Mouse (Mus musculus): ENCODE measurements at regions not wholly inside any gene's neighbourhood (a gene's known extent, or its start where the extent isn't known, plus 50 kb on each side); places are given as distances from the start of the nearest gene placed in this dataset.

- peaks cover 76% of the 10 kb centered on the region for H3K27me3 ChIP-seq
- no peak overlapping the region for H3K9ac ChIP-seq (replicated peaks)
- no peaks in the 10 kb centered on the region for H3K36me3 ChIP-seq
- no peaks in the 10 kb centered on the region for H3K9me3 ChIP-seq
- 71% methylated on average over 3 of the region's 3 CpGs for WGBS
- ATAC-seq (ENCODE audit: low FRiP score, low read depth): no peak
- no peak overlapping the region for H3K4me3 ChIP-seq
- no peak overlapping the region for H3K27ac ChIP-seq (replicated peaks)
- no peak overlapping the region for H3K4me2 ChIP-seq (replicated peaks)
- no peaks in the 10 kb centered on the region for H3K4me1 ChIP-seq
Observed at GRCm38 (mm10) chr2:146630179-146630578, 118.0 kb upstream of the Ralgapa2 start.

GRCm38 (mm10) chr2:146631098-146631497 lies 119.0 kb upstream of the Ralgapa2 start:
- no peaks in the 10 kb centered on the region for H3K9me3 ChIP-seq
- 78% methylated on average over 5 of the region's 5 CpGs for WGBS
- no peak overlapping the region for H3K27ac ChIP-seq (replicated peaks)
- no peaks in the 10 kb centered on the region for H3K4me1 ChIP-seq
- H3K4me2 ChIP-seq (replicated peaks): no peak overlapping the region
- H3K36me3 ChIP-seq: no peaks in the 10 kb centered on the region
- H3K27me3 ChIP-seq: peaks cover 76% of the 10 kb centered on the region
- no peak overlapping the region for H3K9ac ChIP-seq (replicated peaks)
- H3K4me3 ChIP-seq: no peak overlapping the region
- ATAC-seq (ENCODE audit: low FRiP score, low read depth): no peak

- no peak overlapping the region for H3K9ac ChIP-seq (replicated peaks)
- no peak overlapping the region for H3K4me2 ChIP-seq (replicated peaks)
- H3K4me1 ChIP-seq: no peaks in the 10 kb centered on the region
- 49% methylated on average over 16 of the region's 16 CpGs for WGBS
- H3K27me3 ChIP-seq: peaks cover 80% of the 10 kb centered on the region
- ATAC-seq (ENCODE audit: low FRiP score, low read depth): peak; percentile 54
- H3K36me3 ChIP-seq: no peaks in the 10 kb centered on the region
- H3K27ac ChIP-seq (replicated peaks): no peak overlapping the region
- H3K4me3 ChIP-seq: no peak overlapping the region
- H3K9me3 ChIP-seq: no peaks in the 10 kb centered on the region
Observed at GRCm38 (mm10) chr2:146633329-146634070, 121.4 kb upstream of the Ralgapa2 start.

GRCm38 (mm10) chr2:146637573-146637972 lies 125.4 kb upstream of the Ralgapa2 start:
- Histone ChIP-seq H3K9me3 (no peaks in the 10 kb centered on the region), H3K36me3 (no peaks in the 10 kb centered on the region), H3K4me2 (replicated peaks) (no peak overlapping the region), H3K4me1 (no peaks in the 10 kb centered on the region), H3K9ac (replicated peaks) (no peak overlapping the region), H3K27me3 (peaks cover 48% of the 10 kb centered on the region), H3K27ac (replicated peaks) (no peak overlapping the region), H3K4me3 (no peak overlapping the region)
- 55% methylated on average over 5 of the region's 5 CpGs for WGBS
- ATAC-seq (ENCODE audit: low FRiP score, low read depth): no peak

GRCm38 (mm10) chr2:146646237-146646972 lies 134.3 kb upstream of the Ralgapa2 start:
- Histone ChIP-seq H3K4me1 (peaks cover 8% of the 10 kb centered on the region; the same call in 1 of the 2 replicates), H3K4me3 (no peak overlapping the region), H3K27me3 (peaks cover 13% of the 10 kb centered on the region), H3K36me3 (no peaks in the 10 kb centered on the region), H3K9me3 (no peaks in the 10 kb centered on the region), H3K27ac (replicated peaks) (no peak overlapping the region), H3K4me2 (replicated peaks) (no peak overlapping the region; the same call in 1 of the 2 replicates), H3K9ac (replicated peaks) (no peak overlapping the region)
- ATAC-seq (ENCODE audit: low FRiP score, low read depth): peak; percentile 56; the same call in 1 of the 2 replicates
- 28% methylated on average over 16 of the region's 16 CpGs for WGBS

- H3K27ac ChIP-seq (replicated peaks): no peak overlapping the region
- H3K4me3 ChIP-seq: no peak overlapping the region
- no peak overlapping the region for H3K9ac ChIP-seq (replicated peaks)
- H3K9me3 ChIP-seq: no peaks in the 10 kb centered on the region
- peaks cover 8% of the 10 kb centered on the region; the same call in 1 of the 2 replicates for H3K4me1 ChIP-seq
- no peaks in the 10 kb centered on the region for H3K36me3 ChIP-seq
- peaks cover 13% of the 10 kb centered on the region for H3K27me3 ChIP-seq
- H3K4me2 ChIP-seq (replicated peaks): no peak overlapping the region; the same call in 1 of the 2 replicates
- 80% methylated on average over 2 of the region's 2 CpGs for WGBS
- ATAC-seq (ENCODE audit: low FRiP score, low read depth): no peak
Observed at GRCm38 (mm10) chr2:146646973-146647282, 134.8 kb upstream of the Ralgapa2 start.

GRCm38 (mm10) chr2:146661346-146661745 lies 149.2 kb upstream of the Ralgapa2 start:
- no peak overlapping the region for H3K4me3 ChIP-seq
- H3K27ac ChIP-seq (replicated peaks): no peak overlapping the region
- no peak for ATAC-seq (ENCODE audit: low FRiP score, low read depth)
- no peak overlapping the region for H3K4me2 ChIP-seq (replicated peaks)
- H3K9me3 ChIP-seq: no peaks in the 10 kb centered on the region
- no peaks in the 10 kb centered on the region for H3K36me3 ChIP-seq
- H3K9ac ChIP-seq (replicated peaks): no peak overlapping the region
- peaks cover 53% of the 10 kb centered on the region for H3K27me3 ChIP-seq
- 0 out of 2 replicates have a peak, but pooled peaks cover 9% of the 10 kb centered on the region for H3K4me1 ChIP-seq
- 32% methylated on average over 3 of the region's 3 CpGs for WGBS

GRCm38 (mm10) chr2:146672761-146673160 lies 160.6 kb upstream of the Ralgapa2 start:
- ATAC-seq (ENCODE audit: low FRiP score, low read depth): no peak
- WGBS: 70% methylated on average over 2 of the region's 2 CpGs
- H3K36me3 ChIP-seq: no peaks in the 10 kb centered on the region

GRCm38 (mm10) chr2:146681979-146682378 lies 169.8 kb upstream of the Ralgapa2 start:
- Histone ChIP-seq H3K9me3 (no peaks in the 10 kb centered on the region), H3K4me2 (replicated peaks) (no peak overlapping the region), H3K36me3 (no peaks in the 10 kb centered on the region), H3K4me1 (no peaks in the 10 kb centered on the region), H3K9ac (replicated peaks) (no peak overlapping the region), H3K27ac (replicated peaks) (no peak overlapping the region), H3K27me3 (no peaks in the 10 kb centered on the region; the same call in 1 of the 2 replicates), H3K4me3 (no peak overlapping the region)
- WGBS: 80% methylated on average over 3 of the region's 3 CpGs
- no peak for ATAC-seq (ENCODE audit: low FRiP score, low read depth)

More at GRCm38 (mm10) chr2:146672761-146673160, 160.6 kb upstream of the Ralgapa2 start:
- H3K4me2 ChIP-seq (replicated peaks): no peak overlapping the region
- no peak overlapping the region for H3K27ac ChIP-seq (replicated peaks)
- no peaks in the 10 kb centered on the region for H3K9me3 ChIP-seq
- no peak overlapping the region for H3K4me3 ChIP-seq
- peaks cover 8% of the 10 kb centered on the region for H3K27me3 ChIP-seq
- no peaks in the 10 kb centered on the region for H3K4me1 ChIP-seq
- H3K9ac ChIP-seq (replicated peaks): no peak overlapping the region

- Histone ChIP-seq H3K4me1 (no peaks in the 10 kb centered on the region), H3K27ac (replicated peaks) (no peak overlapping the region), H3K36me3 (no peaks in the 10 kb centered on the region), H3K9ac (replicated peaks) (no peak overlapping the region), H3K9me3 (no peaks in the 10 kb centered on the region), H3K4me2 (replicated peaks) (no peak overlapping the region), H3K4me3 (no peak overlapping the region), H3K27me3 (peaks cover 12% of the 10 kb centered on the region)
- 0 out of 2 replicates have a peak, but pooled peaks have one; percentile 23 for ATAC-seq (ENCODE audit: low FRiP score, low read depth)
- WGBS: 78% methylated on average over 5 of the region's 5 CpGs
Observed at GRCm38 (mm10) chr2:146685854-146686507, 169.7 kb upstream of the Kiz start.

- Histone ChIP-seq H3K27me3 (peaks cover 27% of the 10 kb centered on the region), H3K4me2 (replicated peaks) (no peak overlapping the region), H3K4me3 (no peak overlapping the region), H3K36me3 (no peaks in the 10 kb centered on the region), H3K27ac (replicated peaks) (no peak overlapping the region), H3K9ac (replicated peaks) (no peak overlapping the region), H3K9me3 (peaks cover 4% of the 10 kb centered on the region; the same call in 1 of the 2 replicates), H3K4me1 (peaks cover 2% of the 10 kb centered on the region; the same call in 1 of the 2 replicates)
- 80% methylated on average over 7 of the region's 7 CpGs for WGBS
- ATAC-seq (ENCODE audit: low FRiP score, low read depth): no peak
Observed at GRCm38 (mm10) chr2:146688544-146688943, 167.1 kb upstream of the Kiz start.

- no peaks in the 10 kb centered on the region for H3K36me3 ChIP-seq
- 47% methylated on average over 2 of the region's 2 CpGs for WGBS
- no peak overlapping the region for H3K4me2 ChIP-seq (replicated peaks)
- H3K27me3 ChIP-seq: peaks cover 37% of the 10 kb centered on the region
- no peak overlapping the region for H3K4me3 ChIP-seq
- H3K9me3 ChIP-seq: peaks cover 4% of the 10 kb centered on the region; the same call in 1 of the 2 replicates
- no peak; the same call in 1 of the 2 replicates for ATAC-seq (ENCODE audit: low FRiP score, low read depth)
- no peak overlapping the region; the same call in 1 of the 2 replicates for H3K27ac ChIP-seq (replicated peaks)
- H3K9ac ChIP-seq (replicated peaks): no peak overlapping the region
- peaks cover 12% of the 10 kb centered on the region for H3K4me1 ChIP-seq
Observed at GRCm38 (mm10) chr2:146693484-146693883, 162.2 kb upstream of the Kiz start.
